Mouse (Mus musculus) lung, adult 2 months (tissue): ENCODE measurements around the gene Fam118b.

Experiments used
- CTCF ChIP-seq: fragments of 200-500 bp; IDR thresholded peaks from 2 replicates; pipeline ENCODE4 v1.5.1; 2011; ENCODE audit warnings: mild to moderate bottlenecking, low read length, control low read depth; ENCODE audit not compliant: insufficient read depth
- POLR2A ChIP-seq: fragments of 200-500 bp; IDR thresholded peaks from 2 replicates; pipeline ENCODE4 v1.6.1; 2011; ENCODE audit warnings: low read depth, mild to moderate bottlenecking, control low read depth, low read length, borderline replicate concordance; ENCODE audit errors: extremely low read depth

GRCm38 (mm10) chr9:35228671-35229070, 38.9 kb downstream of the Fam118b start:
- TF ChIP-seq POLR2A (no peak), CTCF (no peak)
